Mouse (Mus musculus): Measurements from ENCODE around the gene Ccnc.

Ccnc gene

DNA sequence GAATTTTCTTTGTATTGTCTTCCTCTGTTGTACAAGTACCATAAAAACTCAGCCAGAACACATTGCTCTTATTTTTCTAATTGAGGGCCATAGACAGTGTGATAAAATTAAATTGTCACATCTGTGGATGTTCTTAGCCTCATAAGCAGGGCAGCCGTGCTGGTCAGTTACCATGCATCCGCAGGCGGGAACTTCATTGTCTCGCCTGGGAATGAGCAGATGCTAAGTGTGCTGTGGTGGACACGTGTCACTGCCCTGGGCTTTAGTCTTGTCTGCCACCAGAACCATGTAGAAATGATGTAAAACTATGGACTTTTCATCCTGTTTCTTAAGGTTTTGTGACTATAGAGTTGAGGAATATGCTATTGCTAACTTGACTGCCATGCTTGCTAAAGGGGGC lies 79.7 kb downstream of the Ccnc start:
- no peak for DNase-seq
